Mouse (Mus musculus) megakaryocyte, embryonic 14.5 days (primary cell): Measurements from ENCODE around the gene Rab11fip5.

Experiments used
- FLI1 ChIP-seq: IDR thresholded peaks from 2 replicates; pipeline ENCODE4 v1.6.1; 2012; ENCODE audit warnings: low read length, inconsistent platforms, mixed read lengths
- GATA1 ChIP-seq: IDR thresholded peaks from 3 replicates; pipeline ENCODE4 v1.6.1; 2012; ENCODE audit warnings: mixed read lengths, low read length, inconsistent platforms, borderline replicate concordance

DNA sequence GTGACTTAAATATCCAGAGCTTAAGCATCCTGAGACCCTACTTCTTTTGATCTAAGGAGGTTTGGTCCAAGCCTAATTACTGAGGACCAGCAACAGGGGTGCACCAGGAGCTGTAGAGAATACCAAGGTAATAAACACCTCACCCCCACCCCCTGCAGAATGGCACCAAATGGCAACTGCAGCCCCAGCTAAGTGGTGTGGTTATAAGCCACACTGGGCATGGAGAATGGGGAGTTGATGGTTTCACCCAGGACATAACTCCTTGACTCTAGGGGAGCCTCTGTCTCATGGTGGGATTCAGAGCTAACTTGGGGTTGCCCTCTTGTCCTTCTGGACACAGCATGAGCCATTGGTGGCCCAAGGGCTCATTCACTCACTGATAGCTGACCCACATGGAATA is 40.2 kb downstream of the Rab11fip5 start:
- TF ChIP-seq GATA1: no peak
- no peak for TF ChIP-seq FLI1
